Comparison of ENCODE assay signal across 10 mouse cellular contexts in genomic region chr16:58519650-58520073, GRCm38 (mm10). TPM values are rescaled to one million over a fixed set of nuclear protein-coding genes. Genes with fewer than 3 reads are reported as not detected.
DNase-seq lines count a peak whose midpoint lies in the region; ATAC-seq and TF ChIP-seq lines count a peak whose summit lies in the region.
"Had no signal": no experiment of that assay in that cellular context is flagged by ENCODE, and none has a peak within 500 bp of the region (broad histone marks: within the 10 kb centered on the region; RNA-seq: fewer than 3 reads in every experiment).

No protein-coding gene starts in this region.

- no peak overlapping the region for H3K9ac ChIP-seq in neural tube, embryonic 14.5 days (replicated peaks; ENCODE audit: low read depth, low read length)

- no peaks in the 10 kb centered on the region for H3K4me1 ChIP-seq in neural tube, embryonic 14.5 days (ENCODE audit: control insufficient read depth, insufficient read depth, low read length)

- WGBS in neural tube, embryonic 14.5 days = 58% methylated on average over 11 of the region's 11 CpGs

- H3K9me3 ChIP-seq in neural tube, embryonic 14.5 days (ENCODE audit: control insufficient read depth, low read length) = 0 out of 2 replicates have a peak, but pooled peaks cover 3% of the 10 kb centered on the region

- H3K4me3 ChIP-seq in gastrocnemius, adult 2 months = peak overlapping the region; percentile 90
- H3K4me3 ChIP-seq in neural tube, embryonic 14.5 days (ENCODE audit: low read depth, low read length) = no peak overlapping the region

- H3K27ac ChIP-seq in gastrocnemius, adult 2 months = peak overlapping the region; percentile 96
- H3K27ac ChIP-seq in neural tube, embryonic 14.5 days (ENCODE audit: low read depth, low read length) = no peak overlapping the region

- no peak for DNase-seq in gastrocnemius, adult 2 months
- DNase-seq in gastrocnemius, adult 8-10 months (ENCODE audit: low spot score in 2 of 2) = no peak
- no peak for DNase-seq in neural tube, embryonic 10.5 days (ENCODE audit: extremely low spot score, low spot score)
- peak; percentile 37 for DNase-seq in kidney, postnatal 10 days
- no peak for DNase-seq in ovary, postnatal 36 days (ENCODE audit: low spot score)
- no peak for DNase-seq in layer of hippocampus, adult 18-20 months (ENCODE audit: low spot score in 2 of 2)
- DNase-seq: cerebellum, postnatal 25 days; thymus, postnatal 14 days had no signal

- no peaks in the 10 kb centered on the region for H3K36me3 ChIP-seq in neural tube, embryonic 14.5 days (ENCODE audit: control insufficient read depth, insufficient read depth, low read length)

- intact Hi-C loops in gastrocnemius, adult 2 months (cut with DNase I) = loop anchor here (2.0 to 5.0 kb wide), 3 partner anchors 45 to 83 kb away; no protein-coding TSS in a partner anchor

- ATAC-seq in neural tube, embryonic 14.5 days (ENCODE audit: low read depth) = no peak; the same call in 1 of the 2 replicates
- no peak for ATAC-seq in inflammation-experienced regulatory T-cells, adult 6 months

- H3K27me3 ChIP-seq in neural tube, embryonic 14.5 days (ENCODE audit: control insufficient read depth, insufficient read depth, low read length) = no peaks in the 10 kb centered on the region

- no peak for TF ChIP-seq CTCF in gastrocnemius, adult 2 months (IDR thresholded peaks at IDR 0.05)

- 0 out of 2 replicates have a peak overlapping the region, but pooled peaks have one; percentile 4 for H3K4me2 ChIP-seq in neural tube, embryonic 14.5 days (ENCODE audit: low read depth, low read length)

RNA-seq across cellular contexts. Expression of gene St3gal6, which starts 4.4 kb away (rescaled TPM):
- total RNA-seq in gastrocnemius, adult 2 months (2021) = 100 to 1,000 TPM; 140 to 170 TPM
- 100 to 1,000 TPM; 147 to 185 (median 164) TPM for total RNA-seq in gastrocnemius, adult 8-10 months (2022)
- polyA plus RNA-seq in neural tube, embryonic 14.5 days (2014; fragmentation: Nextera tagmentation; extraction: Ambion mirVana) = 6.3 and 8.3 TPM in 2 replicates
- polyA plus RNA-seq in inflammation-experienced regulatory T-cells, adult 6 months (2017; shearing (Covaris generic)) = 10 to 100 TPM in 1 of 3 experiments, 1 to 10 TPM in 2; 4.0 to 31.5 (median 8.5) TPM
- total RNA-seq in layer of hippocampus, adult 18-20 months (2021) = 10 to 100 TPM; 13.8 to 14.1 TPM

Comparison
In these comparisons a context has a peak if more than half of its experiments do, and no peak if none do; other contexts are left out.
1. RNA of gene St3gal6, which starts 4.4 kb away (total RNA-seq): 147 to 185 TPM in gastrocnemius, adult 8-10 months and 140 to 170 TPM in gastrocnemius, adult 2 months; 13.8 to 14.1 TPM in layer of hippocampus, adult 18-20 months; every median in the first group is over 4 times any median in the second.